Mouse (Mus musculus): ENCODE measurements around the gene Cds2. TPM values are rescaled to one million over a fixed set of nuclear protein-coding genes. Genes with fewer than 3 reads are reported as not detected.
A peak's percentile ranks its signal among the peaks of the same experiment; 100 is the strongest.

The Cds2 gene
- polyA plus RNA-seq, 1 experiment from 2014 or later, result 24.4 TPM

GRCm38 (mm10) chr2:132270331-132270951 lies 7.5 kb downstream of the Cds2 start:
- Histone ChIP-seq H3K36me3 (0 out of 2 replicates have a peak, but pooled peaks cover 4% of the 10 kb centered on the region), H3K4me2 (no peak overlapping the region), H3K27me3 (no peaks in the 10 kb centered on the region), H3K27ac (no peak overlapping the region), H3K9me3 (no peaks in the 10 kb centered on the region), H3K4me1 (peaks cover 4% of the 10 kb centered on the region; the same call in 1 of the 2 replicates), H3K4me3 (no peak overlapping the region), H3K9ac (no peak overlapping the region)
- no peak for ATAC-seq (ENCODE audit: insufficient number of reproducible peaks, insufficient read depth, low FRiP score, low TSS enrichment, low read depth)
- 85% methylated on average over 2 of the region's 2 CpGs for WGBS

GRCm38 (mm10) chr2:132272694-132273389 lies 9.9 kb downstream of the Cds2 start:
- Histone ChIP-seq H3K27ac (no peak overlapping the region), H3K9ac (no peak overlapping the region), H3K4me3 (no peak overlapping the region), H3K27me3 (no peaks in the 10 kb centered on the region), H3K9me3 (no peaks in the 10 kb centered on the region), H3K4me2 (no peak overlapping the region), H3K4me1 (peaks cover 4% of the 10 kb centered on the region; the same call in 1 of the 2 replicates), H3K36me3 (0 out of 2 replicates have a peak, but pooled peaks cover 4% of the 10 kb centered on the region)
- 63% methylated on average over 6 of the region's 6 CpGs for WGBS
- ATAC-seq (ENCODE audit: insufficient number of reproducible peaks, insufficient read depth, low FRiP score, low TSS enrichment, low read depth), result no peak

DNA sequence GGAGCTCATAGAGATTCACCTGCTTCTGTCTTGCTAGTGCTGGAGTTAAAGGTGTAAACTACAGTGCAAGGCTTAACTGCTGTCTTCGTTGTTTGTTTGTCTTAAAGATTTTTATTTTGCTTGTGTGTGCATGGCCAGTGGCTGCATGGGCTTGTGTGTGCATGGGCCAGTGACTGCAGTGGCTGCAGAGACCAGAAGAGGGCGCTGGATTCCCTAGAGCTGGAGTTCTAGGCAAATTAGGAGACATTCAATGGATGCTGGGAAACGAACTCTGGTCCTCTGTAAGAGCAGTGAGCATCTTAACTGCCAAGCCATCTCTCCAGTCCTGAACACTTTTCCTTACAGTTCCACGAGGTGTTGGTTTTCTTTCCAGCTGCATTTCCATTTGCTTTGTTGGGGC lies 12.6 kb downstream of the Cds2 start:
- no peak overlapping the region for H3K27ac ChIP-seq
- ATAC-seq (ENCODE audit: insufficient number of reproducible peaks, insufficient read depth, low FRiP score, low TSS enrichment, low read depth), result no peak
- no peak overlapping the region for H3K4me3 ChIP-seq
- H3K9me3 ChIP-seq, result no peaks in the 10 kb centered on the region
- H3K9ac ChIP-seq, result no peak overlapping the region
- H3K36me3 ChIP-seq, result 0 out of 2 replicates have a peak, but pooled peaks cover 4% of the 10 kb centered on the region
- peaks cover 4% of the 10 kb centered on the region; the same call in 1 of the 2 replicates for H3K4me1 ChIP-seq
- WGBS, result 76% methylated on average over 4 of the region's 4 CpGs
- H3K4me2 ChIP-seq, result no peak overlapping the region
- no peaks in the 10 kb centered on the region for H3K27me3 ChIP-seq

DNA sequence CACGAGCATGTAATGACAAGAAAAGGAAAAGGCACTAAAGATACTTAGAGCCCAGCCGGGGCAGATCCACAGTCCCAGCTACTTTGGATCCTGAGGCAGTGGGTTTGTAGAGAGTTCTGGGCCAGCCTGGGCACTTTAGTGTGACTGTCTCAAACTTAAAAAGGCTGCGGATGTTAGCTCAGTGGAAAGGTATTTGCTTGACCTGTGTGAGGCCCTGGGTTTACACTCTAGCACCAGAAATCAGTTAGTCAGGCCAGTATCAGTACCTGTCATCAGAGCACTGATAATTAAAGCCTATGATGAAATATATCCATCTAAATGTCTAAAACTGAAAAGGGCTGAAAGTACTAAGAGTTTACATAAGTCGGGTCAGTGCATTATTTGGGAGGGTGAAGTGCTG lies 13.3 kb downstream of the Cds2 start:
- 0 out of 2 replicates have a peak, but pooled peaks cover 4% of the 10 kb centered on the region for H3K36me3 ChIP-seq
- peaks cover 4% of the 10 kb centered on the region; the same call in 1 of the 2 replicates for H3K4me1 ChIP-seq
- H3K27ac ChIP-seq, result no peak overlapping the region
- WGBS, result 75% methylated on average over 4 of the region's 4 CpGs
- no peak for ATAC-seq (ENCODE audit: insufficient number of reproducible peaks, insufficient read depth, low FRiP score, low TSS enrichment, low read depth)
- no peak overlapping the region for H3K4me3 ChIP-seq
- H3K4me2 ChIP-seq, result no peak overlapping the region
- H3K9me3 ChIP-seq, result no peaks in the 10 kb centered on the region
- no peak overlapping the region for H3K9ac ChIP-seq
- H3K27me3 ChIP-seq, result no peaks in the 10 kb centered on the region

GRCm38 (mm10) chr2:132278273-132278853 lies 15.4 kb downstream of the Cds2 start:
- WGBS, result 77% methylated on average over 8 of the region's 8 CpGs
- ATAC-seq (ENCODE audit: insufficient number of reproducible peaks, insufficient read depth, low FRiP score, low TSS enrichment, low read depth), result no peak
- Histone ChIP-seq H3K4me1 (peaks cover 20% of the 10 kb centered on the region), H3K9me3 (no peaks in the 10 kb centered on the region), H3K9ac (no peak overlapping the region), H3K27me3 (no peaks in the 10 kb centered on the region), H3K27ac (no peak overlapping the region), H3K36me3 (0 out of 2 replicates have a peak, but pooled peaks cover 4% of the 10 kb centered on the region), H3K4me2 (no peak overlapping the region), H3K4me3 (no peak overlapping the region)

GRCm38 (mm10) chr2:132279336-132279882 lies 16.5 kb downstream of the Cds2 start:
- Histone ChIP-seq H3K9me3 (no peaks in the 10 kb centered on the region), H3K4me3 (no peak overlapping the region), H3K4me2 (no peak overlapping the region), H3K9ac (no peak overlapping the region), H3K27me3 (no peaks in the 10 kb centered on the region), H3K27ac (no peak overlapping the region), H3K36me3 (no peaks in the 10 kb centered on the region), H3K4me1 (peaks cover 31% of the 10 kb centered on the region)
- 68% methylated on average over 3 of the region's 3 CpGs for WGBS
- no peak for ATAC-seq (ENCODE audit: insufficient number of reproducible peaks, insufficient read depth, low FRiP score, low TSS enrichment, low read depth)

GRCm38 (mm10) chr2:132279978-132280377 lies 17.0 kb downstream of the Cds2 start:
- H3K27ac ChIP-seq, result no peak overlapping the region
- H3K4me2 ChIP-seq, result no peak overlapping the region
- no peaks in the 10 kb centered on the region for H3K36me3 ChIP-seq
- ATAC-seq (ENCODE audit: insufficient number of reproducible peaks, insufficient read depth, low FRiP score, low TSS enrichment, low read depth), result no peak
- no peak overlapping the region for H3K4me3 ChIP-seq
- no peaks in the 10 kb centered on the region for H3K27me3 ChIP-seq
- WGBS, result 72% methylated on average over 4 of the region's 4 CpGs
- no peaks in the 10 kb centered on the region for H3K9me3 ChIP-seq
- H3K4me1 ChIP-seq, result peaks cover 36% of the 10 kb centered on the region
- no peak overlapping the region for H3K9ac ChIP-seq

GRCm38 (mm10) chr2:132280518-132281120 lies 17.7 kb downstream of the Cds2 start:
- Histone ChIP-seq H3K9ac (no peak overlapping the region), H3K4me2 (no peak overlapping the region), H3K27ac (no peak overlapping the region), H3K9me3 (no peaks in the 10 kb centered on the region), H3K4me3 (no peak overlapping the region), H3K27me3 (no peaks in the 10 kb centered on the region), H3K36me3 (0 out of 2 replicates have a peak, but pooled peaks cover 4% of the 10 kb centered on the region), H3K4me1 (peaks cover 39% of the 10 kb centered on the region)
- 91% methylated on average over 10 of the region's 10 CpGs for WGBS
- ATAC-seq (ENCODE audit: insufficient number of reproducible peaks, insufficient read depth, low FRiP score, low TSS enrichment, low read depth), result no peak

DNA sequence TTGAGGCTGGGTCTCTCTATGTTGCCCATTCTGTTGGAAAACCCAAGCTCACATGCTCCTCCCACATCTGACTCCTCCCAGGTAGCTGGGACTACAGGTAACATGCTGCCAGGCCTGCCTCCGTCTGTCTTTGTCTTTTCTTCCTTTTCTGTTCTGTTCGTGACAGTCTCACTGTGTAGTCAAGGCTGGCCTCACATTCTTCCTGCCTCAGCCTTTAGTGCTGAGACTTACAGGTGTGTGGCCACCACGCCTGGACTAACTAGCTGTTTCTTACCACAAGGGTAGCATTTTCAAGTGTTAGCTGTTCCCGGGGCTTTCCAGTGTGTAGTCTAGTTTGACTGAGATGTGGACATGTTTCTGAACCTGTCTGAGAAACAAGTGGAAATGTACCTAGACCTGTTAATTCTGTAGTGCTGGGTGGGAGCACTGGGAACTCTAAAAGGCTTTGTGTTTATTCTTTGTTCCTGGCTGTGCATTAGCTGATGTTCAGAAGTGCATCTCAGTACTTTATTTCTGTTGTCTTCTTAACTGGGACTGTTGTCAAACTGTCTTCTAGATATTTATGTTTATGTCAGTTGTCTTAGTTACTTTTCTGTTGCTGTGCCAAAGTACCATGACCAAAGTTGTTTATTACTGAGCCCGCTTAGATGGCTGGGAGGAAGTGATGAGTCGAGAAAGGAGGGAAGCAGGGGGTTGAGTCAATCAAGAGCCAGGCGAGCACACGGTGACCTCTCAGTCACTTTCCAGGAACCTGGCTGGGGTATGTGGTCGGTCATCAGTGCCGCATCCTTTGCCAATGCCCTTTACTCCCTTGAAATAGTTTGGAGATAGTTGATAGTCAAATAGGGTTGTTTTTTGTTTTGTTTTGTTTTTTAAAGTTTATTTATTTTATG lies 18.9 kb downstream of the Cds2 start:
- Histone ChIP-seq H3K4me1 (peaks cover 39% of the 10 kb centered on the region), H3K9ac (no peak overlapping the region), H3K27me3 (no peaks in the 10 kb centered on the region), H3K36me3 (0 out of 2 replicates have a peak, but pooled peaks cover 4% of the 10 kb centered on the region), H3K27ac (0 out of 2 replicates have a peak overlapping the region, but pooled peaks have one; percentile 68), H3K4me3 (no peak overlapping the region), H3K4me2 (no peak overlapping the region), H3K9me3 (no peaks in the 10 kb centered on the region)
- 61% methylated on average over 10 of the region's 10 CpGs for WGBS
- ATAC-seq (ENCODE audit: insufficient number of reproducible peaks, insufficient read depth, low FRiP score, low TSS enrichment, low read depth), result no peak

DNA sequence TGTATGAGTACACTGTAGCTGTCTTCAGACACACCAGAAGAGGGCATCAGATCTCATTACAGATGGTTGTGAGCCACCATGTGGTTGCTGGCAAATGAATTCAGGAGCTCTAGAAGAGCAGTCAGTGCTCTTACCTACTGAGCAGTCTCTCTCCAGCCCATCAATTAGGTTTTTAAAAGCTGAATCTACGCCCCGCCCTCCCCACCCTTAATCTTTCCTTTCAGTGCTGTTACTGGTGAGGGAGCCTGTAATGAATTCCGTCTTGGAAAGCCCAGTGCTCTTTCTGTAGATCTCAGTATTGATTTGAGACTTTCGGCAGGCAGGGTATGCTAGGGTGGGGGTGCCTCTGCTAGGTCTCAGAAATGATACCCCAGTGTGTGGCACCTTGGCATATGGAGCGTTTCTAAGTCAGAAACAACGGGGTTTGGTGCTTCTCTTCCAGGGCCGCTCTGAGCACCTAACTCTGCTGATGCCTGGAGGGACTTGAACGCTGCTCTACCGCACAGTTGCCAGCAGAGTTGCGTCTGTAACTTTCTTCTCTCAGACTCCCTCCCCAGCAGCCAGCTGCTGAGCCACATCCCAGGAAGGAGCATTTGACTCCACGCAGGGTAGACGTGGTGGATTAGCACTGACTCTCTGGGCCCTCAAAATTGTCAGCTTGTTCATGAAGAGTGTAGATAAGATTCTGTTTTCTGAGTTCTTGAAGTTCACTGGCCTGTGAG lies 19.7 kb downstream of the Cds2 start:
- no peak for ATAC-seq (ENCODE audit: insufficient number of reproducible peaks, insufficient read depth, low FRiP score, low TSS enrichment, low read depth)

More for the DNA sequence above, 19.7 kb downstream of the Cds2 start:
- H3K36me3 ChIP-seq, result 0 out of 2 replicates have a peak, but pooled peaks cover 4% of the 10 kb centered on the region
- WGBS, result 22% methylated on average over 12 of the region's 12 CpGs
- no peak overlapping the region for H3K9ac ChIP-seq
- H3K4me1 ChIP-seq, result peaks cover 39% of the 10 kb centered on the region
- H3K27ac ChIP-seq, result peak overlapping the region; percentile 68
- peak overlapping the region; percentile 31 for H3K4me2 ChIP-seq
- H3K27me3 ChIP-seq, result no peaks in the 10 kb centered on the region
- no peak overlapping the region for H3K4me3 ChIP-seq
- H3K9me3 ChIP-seq, result no peaks in the 10 kb centered on the region

Measured in embryonic facial prominence, embryonic 13.5 days (tissue).